Mouse (Mus musculus): ENCODE results near the gene Pde8a. TPM values are rescaled to one million over a fixed set of nuclear protein-coding genes. Genes with fewer than 3 reads are reported as not detected.

The Pde8a gene
- polyA plus RNA-seq, 1 experiment from 2014 or later: 2.8 TPM

DNA sequence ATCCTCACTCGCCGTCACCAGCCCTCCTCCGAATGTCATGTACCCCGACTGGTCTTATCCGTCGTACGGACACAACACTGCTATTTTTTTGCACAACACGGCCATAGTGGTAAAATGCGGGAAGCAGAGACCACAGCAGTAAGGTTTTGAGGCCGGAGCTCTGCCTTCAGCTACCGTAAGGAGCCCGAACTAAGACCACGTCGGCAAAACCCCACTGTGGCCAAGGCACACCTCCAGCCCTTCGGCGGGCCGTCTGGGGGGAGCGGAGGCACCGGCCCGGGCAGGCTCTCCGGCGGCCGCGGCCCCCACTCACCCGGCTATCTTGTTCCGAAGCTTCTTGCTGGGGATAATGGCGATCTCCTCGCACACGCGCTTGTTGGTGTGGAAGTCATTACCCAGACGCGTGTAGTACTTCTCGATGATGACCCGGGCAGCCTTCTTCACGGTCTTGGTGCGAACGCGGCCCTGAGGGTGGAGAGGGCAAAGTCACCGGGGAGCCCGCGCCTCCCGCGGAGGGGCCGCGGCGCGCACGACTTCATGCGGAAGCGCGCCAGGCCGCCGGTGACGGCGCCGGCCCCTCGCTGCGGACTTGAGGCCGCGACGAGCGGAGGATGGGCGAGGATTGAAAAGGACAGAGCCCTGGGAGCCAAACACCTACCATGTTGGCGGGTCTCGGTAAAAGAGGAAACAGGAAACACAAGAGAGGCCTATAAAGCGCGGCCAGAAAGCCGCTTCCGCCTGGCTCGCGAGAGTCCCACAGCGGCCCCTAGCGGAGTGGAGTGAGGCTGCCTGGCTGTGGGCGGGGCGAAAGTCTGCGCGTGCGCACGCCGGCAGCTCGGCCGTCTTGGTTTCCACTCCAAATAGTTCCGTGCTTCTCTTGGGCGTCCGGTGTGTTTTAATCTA is 131.4 kb downstream of the Pde8a start, which contains the start of gene Rps17:
Rps17 (minus strand) TSS at position 711 of the 903 bp plus-strand sequence.
- peaks cover 3% of the 10 kb centered on the region; the same call in 1 of the 2 replicates for H3K27me3 ChIP-seq
- H3K4me3 ChIP-seq (replicated peaks): peak within 1 kb of the TSS; percentile 97
- H3K27ac ChIP-seq: peak within 1 kb of the TSS; percentile 94
- H3K4me2 ChIP-seq: peak within 1 kb of the TSS; percentile 87
- WGBS: under 1% methylated on average over 85 of the region's 85 CpGs
- H3K36me3 ChIP-seq (replicated peaks): peaks cover 40% of the 10 kb centered on the region
- H3K9me3 ChIP-seq: no peaks in the 10 kb centered on the region
- peaks cover 21% of the 10 kb centered on the region for H3K4me1 ChIP-seq
- ATAC-seq (ENCODE audit: low FRiP score): peak; percentile 92
- H3K9ac ChIP-seq: peak within 1 kb of the TSS; percentile 99

DNA sequence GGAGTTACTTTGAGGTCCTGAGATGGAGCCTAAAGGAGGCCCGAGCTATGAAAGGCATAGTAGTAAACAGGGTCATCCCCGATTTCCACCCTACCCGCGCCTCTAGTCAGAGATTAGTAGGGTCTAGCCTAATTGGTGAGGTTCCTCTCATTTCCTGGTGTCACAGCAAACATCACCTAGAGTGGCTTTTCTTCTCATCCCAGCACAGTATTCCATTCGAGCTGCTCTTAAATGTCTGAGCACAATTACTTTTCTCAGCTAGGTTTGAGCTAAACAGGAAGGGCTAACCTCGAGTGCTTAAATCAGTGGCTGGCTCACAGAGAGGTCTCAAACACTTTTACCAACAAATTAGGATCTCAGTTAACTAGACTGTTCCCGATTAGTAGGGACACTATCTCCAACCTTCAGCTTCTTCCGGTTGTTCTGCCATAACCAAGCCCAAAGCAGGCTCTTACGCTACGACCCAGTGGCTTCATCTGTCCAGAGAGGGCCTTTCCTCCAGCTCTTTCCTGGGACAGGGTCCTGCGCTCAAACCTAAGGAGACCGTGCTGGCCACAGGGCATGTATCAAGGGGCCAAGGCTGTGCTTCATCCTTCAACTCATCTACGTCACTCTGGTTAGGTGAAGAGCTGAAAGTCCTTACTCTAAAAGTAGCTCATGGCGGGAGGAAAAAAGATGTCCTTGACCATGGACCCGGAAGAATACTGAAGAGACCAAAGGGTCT is 132.2 kb downstream of the Pde8a start:
- H3K4me2 ChIP-seq: peak overlapping the region; percentile 46
- H3K9ac ChIP-seq: peak overlapping the region; percentile 38
- H3K9me3 ChIP-seq: no peaks in the 10 kb centered on the region
- 63% methylated on average over 15 of the region's 15 CpGs for WGBS
- no peak overlapping the region for H3K27ac ChIP-seq
- H3K4me3 ChIP-seq (replicated peaks): peak overlapping the region; percentile 97
- H3K27me3 ChIP-seq: peaks cover 3% of the 10 kb centered on the region; the same call in 1 of the 2 replicates
- H3K36me3 ChIP-seq (replicated peaks): peaks cover 32% of the 10 kb centered on the region
- peaks cover 21% of the 10 kb centered on the region for H3K4me1 ChIP-seq
- peak; percentile 15; the same call in 1 of the 2 replicates for ATAC-seq (ENCODE audit: low FRiP score)

DNA sequence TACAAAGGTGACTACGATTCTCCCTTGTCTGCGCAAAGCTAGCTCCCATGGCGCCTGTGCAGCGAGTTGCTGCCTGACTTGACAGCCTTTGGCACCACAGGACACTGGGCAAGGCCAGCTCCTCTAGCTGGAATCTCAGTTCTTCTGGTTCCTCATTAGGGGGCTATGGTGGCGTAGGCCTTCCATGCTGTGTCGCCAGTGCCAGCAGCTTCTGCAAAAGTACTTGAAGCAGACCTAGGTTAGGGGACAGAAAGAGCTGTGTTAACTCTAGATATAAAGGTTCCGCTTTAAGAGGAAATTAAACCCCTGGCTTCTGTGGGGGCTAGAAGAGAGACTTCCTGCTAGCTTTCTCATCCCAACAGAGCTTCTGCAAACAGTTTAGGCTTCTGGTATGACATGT is 134.8 kb downstream of the Pde8a start:
- peaks cover 3% of the 10 kb centered on the region; the same call in 1 of the 2 replicates for H3K27me3 ChIP-seq
- H3K27ac ChIP-seq: no peak overlapping the region
- H3K4me2 ChIP-seq: no peak overlapping the region
- H3K9ac ChIP-seq: no peak overlapping the region
- peaks cover 9% of the 10 kb centered on the region for H3K4me1 ChIP-seq
- ATAC-seq (ENCODE audit: low FRiP score): no peak
- no peaks in the 10 kb centered on the region for H3K9me3 ChIP-seq
- no peak overlapping the region for H3K4me3 ChIP-seq (replicated peaks)
- 43% methylated on average over 7 of the region's 7 CpGs for WGBS
- peaks cover 8% of the 10 kb centered on the region for H3K36me3 ChIP-seq (replicated peaks)

DNA sequence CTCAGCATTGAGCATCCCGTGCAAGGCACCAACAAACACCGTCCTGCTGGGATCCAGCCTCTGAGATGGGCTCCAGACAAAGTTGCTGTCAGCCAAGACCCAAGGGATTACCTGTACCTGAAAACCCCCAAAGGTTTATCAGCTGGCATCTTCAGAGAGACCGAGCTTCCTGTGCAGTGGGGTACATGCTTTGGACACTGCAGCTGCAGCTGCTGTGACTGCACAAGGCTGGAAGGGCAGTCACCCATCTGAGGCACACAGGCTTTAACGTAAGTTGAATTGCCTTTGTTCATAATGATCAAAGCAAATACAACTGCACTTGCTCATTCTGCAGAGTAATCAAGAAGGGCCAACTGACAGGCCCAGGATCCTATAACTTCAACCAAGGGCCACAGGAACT is 138.4 kb downstream of the Pde8a start:
- ATAC-seq (ENCODE audit: low FRiP score): no peak
- Histone ChIP-seq H3K4me1 (no peaks in the 10 kb centered on the region), H3K9ac (no peak overlapping the region), H3K9me3 (no peaks in the 10 kb centered on the region), H3K27ac (no peak overlapping the region), H3K27me3 (peaks cover 3% of the 10 kb centered on the region; the same call in 1 of the 2 replicates), H3K4me3 (replicated peaks) (no peak overlapping the region), H3K4me2 (no peak overlapping the region), H3K36me3 (replicated peaks) (no peaks in the 10 kb centered on the region)
- WGBS: 82% methylated on average over 4 of the region's 4 CpGs

DNA sequence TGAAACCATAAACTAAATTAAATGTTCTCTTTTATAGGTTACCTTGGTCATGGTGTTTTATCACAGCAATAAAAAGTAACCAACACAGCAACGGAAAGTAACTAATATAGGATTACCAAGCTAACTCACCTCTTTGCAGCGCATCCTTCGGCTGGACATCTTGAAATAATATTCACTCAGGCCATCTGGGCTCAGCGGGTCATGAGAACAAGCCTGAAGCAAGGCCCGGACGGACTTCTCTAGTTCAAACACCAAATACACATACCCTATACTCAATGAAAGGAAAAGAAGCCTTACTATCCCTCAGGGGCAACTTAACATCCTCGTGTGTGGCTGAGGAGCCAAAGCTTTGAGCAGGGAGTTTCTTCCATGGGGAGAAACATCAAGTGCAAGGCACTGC is 142.3 kb downstream of the Pde8a start:
- H3K4me2 ChIP-seq: no peak overlapping the region
- H3K27ac ChIP-seq: no peak overlapping the region
- no peak overlapping the region for H3K9ac ChIP-seq
- ATAC-seq (ENCODE audit: low FRiP score): no peak
- no peaks in the 10 kb centered on the region for H3K36me3 ChIP-seq (replicated peaks)
- H3K27me3 ChIP-seq: no peaks in the 10 kb centered on the region
- no peaks in the 10 kb centered on the region for H3K4me1 ChIP-seq
- H3K4me3 ChIP-seq (replicated peaks): no peak overlapping the region
- H3K9me3 ChIP-seq: no peaks in the 10 kb centered on the region
- 84% methylated on average over 7 of the region's 7 CpGs for WGBS

DNA sequence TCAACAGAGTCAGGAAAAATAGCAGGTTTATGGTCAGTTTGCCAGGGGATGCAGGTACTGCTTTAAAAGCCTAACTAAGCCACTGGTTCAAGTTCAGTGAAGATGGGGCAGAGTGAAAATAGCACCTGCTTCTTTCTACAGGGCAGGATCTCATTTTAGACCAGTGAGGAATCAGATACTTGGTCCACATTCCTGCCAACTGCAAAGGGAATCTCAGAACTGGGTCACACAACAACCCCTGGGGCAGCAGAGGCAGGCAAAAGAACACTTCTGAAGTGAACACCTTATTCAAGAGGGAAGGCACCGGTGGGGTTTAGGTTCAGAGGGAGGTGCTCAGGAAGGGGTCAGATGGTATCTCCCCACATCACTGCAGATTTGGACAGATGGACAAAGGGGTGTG is 143.0 kb downstream of the Pde8a start:
- Histone ChIP-seq H3K4me1 (no peaks in the 10 kb centered on the region), H3K9me3 (no peaks in the 10 kb centered on the region), H3K4me2 (no peak overlapping the region), H3K4me3 (replicated peaks) (no peak overlapping the region), H3K27me3 (no peaks in the 10 kb centered on the region), H3K36me3 (replicated peaks) (no peaks in the 10 kb centered on the region), H3K27ac (no peak overlapping the region), H3K9ac (no peak overlapping the region)
- ATAC-seq (ENCODE audit: low FRiP score): no peak
- 92% methylated on average over 1 of the region's 1 CpGs for WGBS

DNA sequence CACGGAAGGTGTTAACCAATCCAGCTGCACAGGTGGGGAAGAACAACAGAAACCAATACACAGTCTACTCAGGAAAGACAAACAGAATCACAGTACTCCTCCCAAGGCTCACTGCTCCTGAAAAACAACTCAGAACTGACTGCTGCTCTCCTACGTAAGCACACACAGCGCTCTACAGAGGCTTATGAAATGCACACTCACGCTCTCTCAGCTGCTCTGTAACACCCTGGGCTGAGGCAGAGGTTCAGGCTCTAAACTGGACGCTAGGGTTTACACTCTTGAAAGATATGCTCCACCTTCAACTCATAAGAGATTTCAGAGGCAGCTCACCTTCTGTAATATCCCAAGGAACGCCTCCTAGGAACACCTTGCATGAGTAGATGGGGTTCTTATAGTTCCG is 143.6 kb downstream of the Pde8a start:
- Histone ChIP-seq H3K4me2 (no peak overlapping the region), H3K27ac (no peak overlapping the region), H3K9me3 (no peaks in the 10 kb centered on the region), H3K36me3 (replicated peaks) (no peaks in the 10 kb centered on the region), H3K4me1 (no peaks in the 10 kb centered on the region), H3K9ac (no peak overlapping the region), H3K27me3 (no peaks in the 10 kb centered on the region), H3K4me3 (replicated peaks) (no peak overlapping the region)
- no peak for ATAC-seq (ENCODE audit: low FRiP score)
- 87% methylated on average over 7 of the region's 7 CpGs for WGBS

DNA sequence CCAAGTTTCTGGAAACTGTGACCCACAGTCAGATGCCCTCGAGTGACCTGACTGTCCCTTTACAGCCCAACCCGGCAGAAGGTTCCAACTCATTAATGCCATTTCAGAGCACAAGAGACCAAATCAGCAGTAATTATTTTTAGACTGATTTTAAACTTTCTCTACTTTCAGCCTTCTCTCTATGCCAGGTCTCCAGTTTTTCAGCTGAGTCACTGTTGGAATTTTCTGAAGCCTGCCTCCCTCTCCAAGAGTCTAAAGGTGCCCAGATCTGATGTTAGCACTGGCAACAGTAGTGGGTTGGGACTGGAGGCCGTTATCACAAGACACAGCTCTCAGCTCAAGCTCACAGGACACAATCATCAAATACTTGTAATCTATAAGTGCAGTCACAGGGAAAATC is 154.6 kb downstream of the Pde8a start:
- no peaks in the 10 kb centered on the region for H3K9me3 ChIP-seq
- WGBS: 66% methylated on average over 3 of the region's 3 CpGs
- no peak overlapping the region for H3K4me2 ChIP-seq
- no peak for ATAC-seq (ENCODE audit: low FRiP score)
- no peak overlapping the region for H3K9ac ChIP-seq
- no peak overlapping the region for H3K4me3 ChIP-seq (replicated peaks)
- H3K36me3 ChIP-seq (replicated peaks): no peaks in the 10 kb centered on the region
- peaks cover 7% of the 10 kb centered on the region; the same call in 1 of the 2 replicates for H3K27me3 ChIP-seq
- H3K27ac ChIP-seq: no peak overlapping the region
- H3K4me1 ChIP-seq: peaks cover 12% of the 10 kb centered on the region

DNA sequence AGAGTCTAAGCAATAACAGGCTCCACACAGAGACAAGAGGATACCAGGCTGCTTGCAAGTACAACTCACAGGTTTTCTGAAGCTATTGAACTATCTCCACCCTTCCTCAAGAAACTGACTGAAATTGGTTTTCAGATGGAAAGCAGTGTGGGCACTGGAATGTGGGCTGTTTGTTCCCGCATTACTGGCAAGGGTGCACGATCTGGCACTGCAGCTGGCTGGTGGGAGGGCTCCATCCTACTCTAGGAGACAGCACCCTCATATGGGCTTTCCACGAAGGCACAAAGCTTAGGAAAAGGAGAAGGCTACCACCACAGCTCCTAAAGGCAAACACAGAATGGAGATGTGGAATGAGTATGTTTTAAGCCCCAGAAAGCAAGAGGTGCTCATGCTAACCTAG is 156.3 kb downstream of the Pde8a start:
- no peak overlapping the region for H3K27ac ChIP-seq
- H3K4me3 ChIP-seq (replicated peaks): no peak overlapping the region
- 66% methylated on average over 3 of the region's 3 CpGs for WGBS
- H3K27me3 ChIP-seq: peaks cover 7% of the 10 kb centered on the region; the same call in 1 of the 2 replicates
- no peaks in the 10 kb centered on the region for H3K9me3 ChIP-seq
- no peak overlapping the region for H3K4me2 ChIP-seq
- H3K36me3 ChIP-seq (replicated peaks): no peaks in the 10 kb centered on the region
- no peak overlapping the region for H3K9ac ChIP-seq
- no peak for ATAC-seq (ENCODE audit: low FRiP score)
- peaks cover 12% of the 10 kb centered on the region for H3K4me1 ChIP-seq

DNA sequence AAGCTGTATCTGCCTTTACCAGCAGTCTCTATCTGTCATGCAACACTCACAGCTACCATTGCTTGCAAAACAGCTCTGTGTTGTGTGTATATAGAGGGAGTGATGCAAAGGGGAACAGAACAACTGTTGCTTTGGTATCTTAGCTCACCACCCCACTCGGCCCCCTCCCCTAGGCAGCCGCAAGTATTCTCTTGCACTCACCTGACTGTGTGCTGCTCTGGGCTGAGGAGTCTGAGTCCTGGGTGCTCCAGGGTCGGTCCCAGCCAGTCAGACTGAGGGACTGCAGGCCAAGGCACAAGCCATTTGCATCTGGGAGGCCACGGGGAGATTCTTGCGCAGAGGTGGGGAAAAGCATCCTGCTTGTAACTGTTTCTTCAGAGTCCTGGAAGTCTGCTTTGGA is 158.4 kb downstream of the Pde8a start:
- Histone ChIP-seq H3K9me3 (no peaks in the 10 kb centered on the region), H3K27ac (no peak overlapping the region), H3K4me1 (peaks cover 12% of the 10 kb centered on the region), H3K4me2 (peak overlapping the region; percentile 48), H3K27me3 (peaks cover 7% of the 10 kb centered on the region; the same call in 1 of the 2 replicates), H3K9ac (no peak overlapping the region), H3K4me3 (replicated peaks) (no peak overlapping the region), H3K36me3 (replicated peaks) (no peaks in the 10 kb centered on the region)
- 0 out of 2 replicates have a peak, but pooled peaks have one; percentile 33 for ATAC-seq (ENCODE audit: low FRiP score)
- WGBS: 13% methylated on average over 5 of the region's 5 CpGs

DNA sequence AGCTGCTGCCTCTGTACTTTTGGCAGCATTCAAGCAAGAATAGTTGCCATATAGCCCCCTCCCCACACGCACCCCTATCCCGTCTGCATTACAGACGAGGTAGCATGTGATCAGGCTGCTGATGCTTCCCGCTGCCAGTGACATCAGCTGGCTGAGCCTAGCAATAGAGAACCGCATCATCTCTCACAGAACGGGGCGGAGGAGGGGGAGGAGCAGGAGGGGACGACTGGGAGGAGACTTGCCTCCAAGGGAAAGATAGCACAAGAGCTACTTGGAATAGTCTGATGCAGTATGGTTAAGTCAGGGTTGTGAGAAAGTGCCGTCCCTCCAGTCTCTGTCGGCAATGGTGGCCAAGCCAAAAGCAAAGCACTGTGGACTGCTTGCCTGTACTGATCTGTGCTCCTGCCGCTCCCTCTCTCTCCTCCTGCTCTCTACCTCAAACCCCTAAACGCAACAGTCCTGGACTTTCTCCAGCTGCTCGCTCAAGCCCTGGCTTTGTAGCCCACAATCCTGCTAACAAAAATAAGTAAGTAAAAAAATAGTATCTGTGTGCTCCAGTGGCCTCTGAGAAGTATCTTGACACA is 159.0 kb downstream of the Pde8a start:
- H3K27me3 ChIP-seq: peaks cover 7% of the 10 kb centered on the region; the same call in 1 of the 2 replicates
- peak; percentile 88 for ATAC-seq (ENCODE audit: low FRiP score)
- no peaks in the 10 kb centered on the region for H3K36me3 ChIP-seq (replicated peaks)
- peak overlapping the region; percentile 48 for H3K4me2 ChIP-seq
- H3K27ac ChIP-seq: no peak overlapping the region
- no peak overlapping the region; the same call in 1 of the 2 replicates for H3K9ac ChIP-seq
- H3K4me1 ChIP-seq: peaks cover 12% of the 10 kb centered on the region
- WGBS: 4% methylated on average over 13 of the region's 13 CpGs
- no peaks in the 10 kb centered on the region for H3K9me3 ChIP-seq
- peak overlapping the region; percentile 15; the same call in 1 of the 2 replicates for H3K4me3 ChIP-seq (replicated peaks)

DNA sequence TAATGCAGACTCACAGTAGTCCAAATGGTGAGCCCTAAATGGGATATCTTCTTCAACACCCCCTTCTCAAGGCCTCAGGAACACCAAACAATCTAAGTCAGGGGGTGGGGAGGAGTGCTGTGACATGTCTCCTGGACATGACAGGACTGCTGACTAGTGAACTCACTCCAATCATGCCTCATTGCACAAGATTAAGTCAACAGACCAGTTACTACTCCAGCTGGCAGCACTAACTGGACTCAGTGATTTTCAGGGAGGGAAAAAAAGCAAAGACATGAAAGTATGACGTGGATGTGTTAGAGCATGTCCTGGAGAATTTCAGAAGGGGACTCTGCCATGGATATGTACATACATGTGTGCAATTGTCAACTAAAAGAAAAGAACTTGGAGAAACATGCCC is 166.0 kb downstream of the Pde8a start:
- H3K27me3 ChIP-seq: no peaks in the 10 kb centered on the region
- ATAC-seq (ENCODE audit: low FRiP score): no peak
- H3K36me3 ChIP-seq (replicated peaks): no peaks in the 10 kb centered on the region
- H3K9me3 ChIP-seq: no peaks in the 10 kb centered on the region
- 87% methylated on average over 1 of the region's 1 CpGs for WGBS
- H3K4me1 ChIP-seq: no peaks in the 10 kb centered on the region
- H3K4me3 ChIP-seq (replicated peaks): no peak overlapping the region
- H3K9ac ChIP-seq: no peak overlapping the region
- H3K27ac ChIP-seq: no peak overlapping the region
- H3K4me2 ChIP-seq: no peak overlapping the region
